Mouse (Mus musculus) neural tube, embryonic 12.5 days (tissue): ENCODE results near the gene Ifna6. TPM values are rescaled to one million over a fixed set of nuclear protein-coding genes. Genes with fewer than 3 reads are reported as not detected.
"Not testable (repeated sequence)": the region's sequence is repeated elsewhere in the genome, so short reads cannot be mapped to it uniquely, and the experiment has no call there.

Experiments used
- ATAC-seq: fragments of 200-750 bp; cut with Nextera tagmentation; 2 replicates; pipeline ENCODE4 v1.8.0; 2017; ENCODE audit warnings: low read depth, mild to moderate bottlenecking, moderate TSS enrichment, moderate library complexity; ENCODE audit not compliant: low FRiP score
- H3K27ac ChIP-seq: fragments of 300-500 bp; sonication (generic); 2 replicates; pipeline ENCODE4 v1.5.1; 2016
- H3K27me3 ChIP-seq: fragments of 300-500 bp; sonication (generic); replicated peaks from 2 replicates; pipeline ENCODE4 v1.6.1; 2016; ENCODE audit warnings: mild to moderate bottlenecking
- H3K36me3 ChIP-seq: fragments of 300-500 bp; sonication (generic); 2 replicates; pipeline ENCODE4 v1.6.1; 2016; ENCODE audit warnings: mild to moderate bottlenecking
- H3K4me1 ChIP-seq: fragments of 300-500 bp; sonication (generic); 2 replicates; pipeline ENCODE4 v1.6.1; 2016
- H3K4me2 ChIP-seq: fragments of 300-500 bp; sonication (generic); replicated peaks from 2 replicates; pipeline ENCODE4 v1.6.1; 2016; ENCODE audit warnings: mild to moderate bottlenecking
- H3K4me3 ChIP-seq: fragments of 300-500 bp; sonication (generic); 2 replicates; pipeline ENCODE4 v1.5.1; 2016
- H3K9ac ChIP-seq: fragments of 300-500 bp; sonication (generic); 2 replicates; pipeline ENCODE4 v1.6.1; 2016; ENCODE audit warnings: mild to moderate bottlenecking
- H3K9me3 ChIP-seq: fragments of 300-500 bp; sonication (generic); 2 replicates; pipeline ENCODE4 v1.6.1; 2016; ENCODE audit warnings: mild to moderate bottlenecking
- WGBS: fragments of 180-500 bp; shearing (Covaris S2); methylation state at CpG from one replicate; pipeline ENCODE4 v1.1.7; 2016; 5-methylcytosine and 5-hydroxymethylcytosine counted together
- polyA plus RNA-seq: library from polyadenylated mRNA; unstranded; fragments of >200 nt; fragmentation: Nextera tagmentation; extraction: Ambion mirVana; gene quantifications from 2 replicates; pipeline ENCODE4 v1.2.1, GENCODE M21; 2016

Ifna6 gene
- polyA plus RNA-seq, 1 experiment from 2014 or later: not detected

DNA sequence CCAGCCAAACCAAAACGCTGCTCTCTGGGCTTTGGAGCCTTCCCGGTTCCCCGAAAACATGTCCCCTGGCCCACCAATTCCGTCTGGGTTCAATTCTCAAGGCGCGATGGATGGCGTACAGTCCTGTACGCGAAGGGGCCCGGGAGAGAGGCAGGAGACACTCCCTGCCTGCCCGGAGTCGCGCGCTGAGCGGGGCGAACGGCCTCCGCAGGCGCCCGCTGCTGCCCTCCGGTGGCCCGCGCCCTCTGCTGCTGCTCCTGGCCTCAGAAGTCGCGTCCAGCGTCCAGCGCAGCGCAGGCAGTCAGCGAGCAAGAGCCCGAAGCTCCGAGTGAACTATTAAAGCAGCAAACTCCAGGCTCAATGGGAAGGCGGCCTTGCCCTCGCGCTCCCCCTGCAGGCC lies 21.5 kb upstream of the Ifna6 start:
- not testable (repeated sequence) for H3K9me3 ChIP-seq, ATAC-seq, H3K27ac ChIP-seq, H3K27me3 ChIP-seq, H3K4me1 ChIP-seq, H3K9ac ChIP-seq, H3K36me3 ChIP-seq, H3K4me3 ChIP-seq
- WGBS: 0% methylated on average over 6 of the region's 34 CpGs
- H3K4me2 ChIP-seq: peak overlapping the region; percentile 46

DNA sequence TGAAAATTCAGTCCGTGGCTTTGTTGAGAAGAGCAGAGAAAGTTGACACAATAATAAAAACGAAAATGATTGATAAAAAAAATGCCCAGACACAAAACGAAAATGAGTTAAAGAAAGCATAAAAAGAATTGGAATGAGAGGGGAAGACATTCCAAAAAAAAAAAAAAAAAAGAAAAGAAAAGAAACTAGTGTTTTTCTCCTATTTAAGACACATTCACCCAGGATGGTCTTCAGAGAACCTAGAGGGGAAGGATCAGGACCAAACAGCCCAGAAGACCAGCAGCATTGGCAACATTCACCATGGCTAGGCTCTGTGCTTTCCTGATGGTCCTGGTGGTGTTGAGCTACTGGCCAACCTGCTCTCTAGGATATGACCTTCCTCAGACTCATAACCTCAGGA lies 11.3 kb upstream of the Ifna6 start, which contains the start of gene Ifna7:
Gene Ifna7 (plus strand): TSS at position 301 of the 400 bp plus-strand sequence.
- no peak for ATAC-seq
- H3K9me3 ChIP-seq: no peaks in the 10 kb centered on the region

DNA sequence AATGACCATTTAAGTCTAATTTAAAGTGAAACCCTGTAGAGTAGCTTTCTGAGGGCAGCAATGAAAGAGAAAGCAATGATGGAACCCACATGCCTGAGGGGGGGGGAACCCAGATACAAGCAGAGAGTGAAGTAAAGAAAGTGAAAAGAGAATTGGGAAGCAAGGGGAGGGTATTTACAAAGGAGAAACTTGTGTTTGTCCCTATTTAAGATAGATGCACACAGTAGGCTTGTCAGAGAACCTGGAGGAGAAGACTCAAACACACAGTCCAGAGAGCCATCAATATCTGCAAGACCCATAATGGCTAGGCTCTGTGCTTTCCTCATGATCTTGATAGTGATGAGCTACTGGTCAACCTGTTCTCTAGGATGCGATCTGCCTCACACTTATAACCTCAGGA lies 7.6 kb upstream of the Ifna6 start, which contains the start of gene Ifna11:
Gene Ifna11 (plus strand): TSS at position 301 of the 400 bp plus-strand sequence.
- Histone ChIP-seq H3K4me3 (no peak within 1 kb of the TSS), H3K27ac (no peak within 1 kb of the TSS), H3K9ac (no peak within 1 kb of the TSS), H3K9me3 (no peaks in the 10 kb centered on the region), H3K27me3 (no peaks in the 10 kb centered on the region), H3K4me1 (no peaks in the 10 kb centered on the region), H3K36me3 (no peaks in the 10 kb centered on the region), H3K4me2 (no peak within 1 kb of the TSS)
- WGBS: 83% methylated on average over 1 of the region's 1 CpGs
- ATAC-seq: no peak

More for the DNA sequence above, 11.3 kb upstream of the Ifna6 start, which contains the start of gene Ifna7:
- Histone ChIP-seq H3K4me3 (no peak within 1 kb of the TSS), H3K27ac (no peak within 1 kb of the TSS), H3K4me2 (no peak within 1 kb of the TSS), H3K9ac (no peak within 1 kb of the TSS), H3K27me3 (no peaks in the 10 kb centered on the region), H3K36me3 (no peaks in the 10 kb centered on the region), H3K4me1 (no peaks in the 10 kb centered on the region)
- 68% methylated on average over 3 of the region's 3 CpGs for WGBS

DNA sequence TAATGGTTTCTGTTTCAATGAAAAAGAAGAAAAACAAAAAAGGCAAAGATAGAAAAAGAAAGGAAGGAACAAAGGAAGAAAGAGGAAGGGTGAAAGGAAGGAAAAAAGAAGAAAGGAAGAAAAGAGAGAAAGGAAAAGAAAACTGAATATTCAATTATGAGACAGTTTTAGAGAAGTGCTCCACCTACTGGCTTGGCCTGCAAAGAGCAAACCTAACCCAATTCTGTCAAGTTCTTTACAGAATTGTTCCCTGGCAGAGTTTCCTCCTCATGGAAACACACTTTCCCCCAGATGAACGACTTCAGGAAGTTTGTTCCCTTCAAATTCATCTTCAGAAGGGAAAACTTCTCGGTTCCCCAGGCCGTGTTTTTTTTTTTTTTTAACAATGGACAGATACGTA lies 4.2 kb upstream of the Ifna6 start:
- no peak overlapping the region for H3K4me2 ChIP-seq
- H3K4me1 ChIP-seq: no peaks in the 10 kb centered on the region
- no peak overlapping the region for H3K9ac ChIP-seq
- H3K36me3 ChIP-seq: no peaks in the 10 kb centered on the region
- H3K4me3 ChIP-seq: no peak overlapping the region
- no peaks in the 10 kb centered on the region for H3K9me3 ChIP-seq
- H3K27ac ChIP-seq: no peak overlapping the region
- no peaks in the 10 kb centered on the region for H3K27me3 ChIP-seq
- 27% methylated on average over 4 of the region's 4 CpGs for WGBS
- ATAC-seq: no peak

DNA sequence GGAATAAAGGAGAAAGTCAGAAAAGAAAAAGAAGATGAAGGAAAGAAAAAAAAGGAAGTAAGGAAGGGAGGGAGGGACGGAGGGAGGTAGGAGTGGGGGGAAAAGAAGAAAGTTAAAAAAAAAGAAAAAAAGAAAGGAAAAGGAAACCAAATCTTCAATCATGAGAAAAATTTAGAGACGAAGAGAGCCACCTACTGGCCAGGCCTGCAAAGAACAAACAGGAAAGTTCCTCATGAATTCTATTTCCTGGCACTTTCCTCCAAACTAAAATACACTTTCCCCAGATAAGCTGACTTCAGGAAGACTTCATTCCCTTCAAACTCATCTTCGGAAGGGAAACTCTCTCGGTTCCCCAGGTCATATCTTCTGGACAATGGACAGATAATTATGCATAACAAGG lies 3.3 kb downstream of the Ifna6 start:
- Histone ChIP-seq H3K4me2 (no peak overlapping the region), H3K9ac (no peak overlapping the region), H3K27ac (no peak overlapping the region), H3K4me1 (no peaks in the 10 kb centered on the region), H3K27me3 (no peaks in the 10 kb centered on the region), H3K9me3 (no peaks in the 10 kb centered on the region), H3K36me3 (no peaks in the 10 kb centered on the region), H3K4me3 (no peak overlapping the region)
- WGBS: 33% methylated on average over 4 of the region's 4 CpGs
- ATAC-seq: no peak

DNA sequence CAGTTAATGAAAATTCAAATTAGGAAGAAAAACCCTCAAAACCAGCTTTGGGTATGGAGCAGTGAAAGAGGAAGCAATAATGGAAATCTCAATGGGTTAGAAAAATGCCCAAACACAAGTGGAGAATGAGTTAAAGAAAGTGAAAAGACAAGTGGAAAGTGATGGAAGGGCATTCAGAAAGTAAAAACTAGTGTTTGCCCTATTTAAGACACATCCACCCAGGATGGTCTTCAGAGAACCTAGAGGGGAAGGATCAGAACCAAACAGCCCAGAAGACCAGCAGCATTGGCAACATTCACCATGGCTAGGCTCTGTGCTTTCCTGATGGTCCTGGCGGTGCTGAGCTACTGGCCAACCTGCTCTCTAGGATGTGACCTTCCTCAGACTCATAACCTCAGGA lies 8.0 kb downstream of the Ifna6 start, which contains the start of gene Ifna5:
Gene Ifna5 (plus strand): TSS at position 301 of the 400 bp plus-strand sequence.
- not testable (repeated sequence) for H3K9ac ChIP-seq

DNA sequence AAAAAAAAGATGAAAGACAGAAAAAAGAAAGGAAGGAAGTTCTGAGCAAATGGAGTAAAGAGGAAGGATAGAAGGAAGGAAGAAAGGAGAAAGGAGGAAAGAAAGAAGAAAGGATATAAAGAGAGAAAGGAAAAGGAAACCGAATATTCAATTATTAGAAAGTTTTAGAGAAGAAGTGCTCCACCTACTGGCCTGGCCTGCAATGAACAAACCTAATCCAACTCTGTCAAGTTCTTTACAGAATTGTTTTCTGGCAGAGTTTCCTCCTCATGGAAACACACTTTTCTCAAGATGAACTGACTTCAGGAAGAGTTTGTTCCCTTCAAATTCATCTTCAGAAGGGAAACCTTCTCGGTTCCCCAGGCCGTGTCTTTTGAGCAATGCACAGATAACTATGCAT lies 11.6 kb downstream of the Ifna6 start:
- no peaks in the 10 kb centered on the region for H3K9me3 ChIP-seq
- 45% methylated on average over 3 of the region's 3 CpGs for WGBS
- no peaks in the 10 kb centered on the region for H3K4me1 ChIP-seq
- no peaks in the 10 kb centered on the region for H3K36me3 ChIP-seq
- no peaks in the 10 kb centered on the region for H3K27me3 ChIP-seq
- no peak overlapping the region for H3K4me2 ChIP-seq
- H3K27ac ChIP-seq: no peak overlapping the region
- ATAC-seq: no peak
- no peak overlapping the region for H3K9ac ChIP-seq
- no peak overlapping the region for H3K4me3 ChIP-seq

More for the DNA sequence above, 8.0 kb downstream of the Ifna6 start, which contains the start of gene Ifna5:
- H3K27ac ChIP-seq, H3K4me3 ChIP-seq, H3K36me3 ChIP-seq, ATAC-seq, H3K27me3 ChIP-seq, H3K4me1 ChIP-seq, H3K9me3 ChIP-seq, H3K4me2 ChIP-seq: not testable (repeated sequence)
- 92% methylated on average over 1 of the region's 1 CpGs for WGBS

DNA sequence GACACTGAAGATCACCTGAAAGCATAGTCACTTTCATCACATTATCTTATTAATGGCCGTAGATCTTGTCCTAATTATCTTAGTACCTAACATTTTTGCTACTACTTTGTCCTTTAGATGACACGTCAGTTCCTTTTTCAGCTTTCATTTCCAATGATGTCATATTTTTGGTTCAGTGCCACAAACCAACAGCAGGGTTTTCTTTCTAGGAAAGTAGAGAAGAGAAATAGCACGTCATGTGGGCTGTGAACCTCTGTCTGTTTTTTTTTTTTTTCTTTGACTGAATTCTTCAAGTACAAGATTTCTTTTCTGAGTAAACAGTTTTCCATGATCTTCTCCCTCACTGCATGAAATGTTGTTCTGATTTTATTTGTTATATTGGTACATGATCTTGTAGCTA lies 12.8 kb downstream of the Ifna6 start:
- ATAC-seq: no peak
- no peaks in the 10 kb centered on the region for H3K36me3 ChIP-seq
- 86% methylated on average over 3 of the region's 3 CpGs for WGBS
- H3K9me3 ChIP-seq: no peaks in the 10 kb centered on the region
- no peak overlapping the region for H3K9ac ChIP-seq
- H3K4me1 ChIP-seq: no peaks in the 10 kb centered on the region
- no peaks in the 10 kb centered on the region for H3K27me3 ChIP-seq
- no peak overlapping the region for H3K27ac ChIP-seq
- no peak overlapping the region for H3K4me3 ChIP-seq
- no peak overlapping the region for H3K4me2 ChIP-seq

DNA sequence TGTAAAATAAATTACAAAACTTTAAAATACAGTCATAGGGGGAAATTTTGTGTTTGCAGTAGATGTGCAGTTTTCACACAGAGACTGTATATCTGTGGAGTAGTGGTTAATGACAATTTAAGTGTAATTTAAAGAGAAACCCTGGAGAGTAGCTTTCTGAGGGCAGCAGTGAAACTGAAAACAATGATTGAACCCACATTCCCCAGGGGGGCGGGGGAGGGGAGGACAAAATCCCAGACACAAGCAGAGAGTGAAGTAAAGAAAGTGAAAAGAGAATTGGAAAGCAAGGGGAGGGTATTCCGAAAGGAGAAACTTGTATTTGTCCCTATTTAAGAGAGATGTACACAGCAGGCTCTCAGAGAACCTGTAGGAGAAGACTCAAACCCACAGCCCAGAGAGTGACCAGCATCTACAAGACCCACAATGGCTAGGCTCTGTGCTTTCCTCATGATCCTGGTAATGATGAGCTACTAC lies 14.3 kb downstream of the Ifna6 start, which contains the start of gene Ifna4:
Gene Ifna4 (plus strand): TSS at position 424 of the 474 bp plus-strand sequence.
- 54% methylated on average over 2 of the region's 2 CpGs for WGBS
- no peak within 1 kb of the TSS for H3K27ac ChIP-seq
- no peaks in the 10 kb centered on the region for H3K4me1 ChIP-seq
- no peak within 1 kb of the TSS for H3K9ac ChIP-seq
- no peaks in the 10 kb centered on the region for H3K9me3 ChIP-seq
- H3K4me2 ChIP-seq: no peak within 1 kb of the TSS
- no peak within 1 kb of the TSS for H3K4me3 ChIP-seq
- H3K36me3 ChIP-seq: no peaks in the 10 kb centered on the region
- no peak for ATAC-seq
- no peaks in the 10 kb centered on the region for H3K27me3 ChIP-seq

DNA sequence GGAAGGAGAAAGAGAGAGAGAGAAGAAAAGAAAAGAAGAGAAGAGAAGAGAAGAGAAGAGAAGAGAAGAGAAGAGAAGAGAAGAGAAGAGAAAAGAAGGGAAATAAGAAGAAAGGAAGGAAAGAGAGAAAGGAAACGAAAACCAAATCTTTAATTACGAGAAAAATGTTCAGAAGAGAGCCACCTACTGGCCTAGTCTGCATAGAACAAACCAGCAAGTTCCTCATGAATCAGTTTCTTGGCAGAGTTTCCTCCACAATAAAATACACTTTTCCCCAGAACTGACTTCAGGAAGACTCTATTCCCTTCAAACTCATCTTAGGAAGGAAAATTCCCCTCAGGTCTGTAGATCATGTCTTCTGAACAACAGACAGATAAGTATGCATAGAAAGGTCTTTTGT lies 18.1 kb downstream of the Ifna6 start:
- no peak overlapping the region for H3K9ac ChIP-seq
- ATAC-seq: no peak
- H3K4me1 ChIP-seq: no peaks in the 10 kb centered on the region
- no peak overlapping the region for H3K4me2 ChIP-seq
- no peaks in the 10 kb centered on the region for H3K9me3 ChIP-seq
- H3K27ac ChIP-seq: no peak overlapping the region
- H3K27me3 ChIP-seq: no peaks in the 10 kb centered on the region
- H3K36me3 ChIP-seq: no peaks in the 10 kb centered on the region
- H3K4me3 ChIP-seq: no peak overlapping the region
- 59% methylated on average over 2 of the region's 2 CpGs for WGBS

DNA sequence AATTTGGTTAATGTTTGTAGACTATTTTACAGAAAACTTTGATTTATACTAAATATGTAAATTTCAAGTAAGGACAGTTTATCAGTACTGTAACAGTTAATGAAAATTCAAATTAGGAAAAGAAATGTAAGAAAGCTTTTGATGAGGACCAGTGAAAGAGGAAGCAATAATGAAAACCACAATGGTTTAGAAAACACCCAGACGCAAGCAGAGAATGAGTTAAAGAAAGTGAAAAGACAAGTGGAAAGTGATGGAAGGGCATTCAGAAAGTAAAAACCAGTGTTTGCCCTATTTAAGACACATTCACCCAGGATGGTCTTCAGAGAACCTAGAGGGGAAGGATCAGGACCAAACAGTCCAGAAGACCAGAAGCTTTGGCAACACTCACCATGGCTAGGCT lies 22.5 kb downstream of the Ifna6 start, which contains the start of gene Ifna1:
Gene Ifna1 (plus strand): TSS at position 390 of the 400 bp plus-strand sequence.
- WGBS: 90% methylated on average over 1 of the region's 1 CpGs
- Histone ChIP-seq H3K9me3 (no peaks in the 10 kb centered on the region), H3K4me1 (0 out of 2 replicates have a peak, but pooled peaks cover 5% of the 10 kb centered on the region), H3K27ac (no peak within 1 kb of the TSS), H3K36me3 (no peaks in the 10 kb centered on the region), H3K27me3 (no peaks in the 10 kb centered on the region), H3K4me3 (no peak within 1 kb of the TSS), H3K9ac (no peak within 1 kb of the TSS), H3K4me2 (no peak within 1 kb of the TSS)
- no peak for ATAC-seq

DNA sequence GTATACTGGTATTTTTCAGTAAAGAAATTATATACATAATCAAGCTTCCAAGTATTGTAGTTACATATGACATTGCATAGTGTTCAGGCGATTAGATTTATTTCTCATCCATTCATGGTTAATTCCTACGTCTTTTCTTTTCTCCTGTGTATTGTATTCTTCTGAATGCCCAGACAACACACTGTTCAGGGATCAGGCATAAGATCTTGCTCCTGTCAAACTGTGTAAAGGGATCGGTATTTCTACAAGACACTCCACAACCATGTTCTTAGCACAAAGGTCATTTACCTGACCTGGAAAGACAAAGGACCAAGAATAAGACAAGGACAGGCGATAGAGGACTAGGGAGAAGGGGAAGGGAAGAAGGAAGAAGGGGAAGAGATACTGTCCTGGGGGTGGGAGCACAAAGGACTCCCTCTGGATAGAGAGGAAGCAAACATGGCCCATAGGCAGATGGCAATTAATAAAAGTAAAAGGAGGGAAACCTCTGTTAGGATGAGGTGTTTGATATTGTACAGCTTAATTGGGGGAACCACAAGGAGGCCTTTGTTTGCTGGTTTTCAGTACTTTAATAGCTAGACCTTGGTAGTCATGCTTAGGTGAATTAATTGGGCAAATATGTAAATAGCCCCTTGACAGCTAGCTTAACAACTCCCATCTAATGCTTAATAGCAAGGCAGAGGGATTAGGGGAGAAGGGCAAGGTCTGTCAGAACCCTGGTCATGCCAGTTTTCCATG lies 24.0 kb downstream of the Ifna6 start:
- H3K9me3 ChIP-seq: no peaks in the 10 kb centered on the region
- H3K4me3 ChIP-seq: no peak overlapping the region
- no peak for ATAC-seq
- H3K9ac ChIP-seq: no peak overlapping the region
- H3K4me1 ChIP-seq: 0 out of 2 replicates have a peak, but pooled peaks cover 5% of the 10 kb centered on the region
- H3K27me3 ChIP-seq: no peaks in the 10 kb centered on the region
- H3K4me2 ChIP-seq: no peak overlapping the region
- H3K27ac ChIP-seq: no peak overlapping the region
- 46% methylated on average over 4 of the region's 4 CpGs for WGBS
- no peaks in the 10 kb centered on the region for H3K36me3 ChIP-seq

DNA sequence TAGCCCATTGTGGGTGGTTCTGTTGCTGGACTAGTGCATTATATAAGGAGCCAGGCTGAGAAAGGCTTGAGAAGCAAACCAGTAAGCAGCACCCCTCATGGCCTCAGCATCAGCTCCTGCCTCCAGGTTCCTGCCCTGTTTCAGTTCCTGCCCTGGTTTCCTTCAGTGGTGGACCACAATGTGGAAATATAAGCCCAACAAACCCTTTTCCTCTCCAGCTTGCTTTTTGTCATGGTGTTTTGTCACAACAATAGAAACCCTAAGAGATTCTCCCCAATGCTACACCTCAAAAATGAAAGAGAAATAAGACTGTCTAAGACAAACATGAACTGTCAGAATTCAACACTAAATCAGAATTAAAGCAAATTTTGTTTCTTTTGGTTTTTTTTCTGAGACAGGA lies 32.0 kb downstream of the Ifna6 start:
- no peak overlapping the region for H3K4me2 ChIP-seq
- ATAC-seq: no peak
- H3K9ac ChIP-seq: no peak overlapping the region
- H3K4me3 ChIP-seq: no peak overlapping the region
- H3K4me1 ChIP-seq: no peaks in the 10 kb centered on the region
- peaks cover 1% of the 10 kb centered on the region; the same call in 1 of the 2 replicates for H3K27me3 ChIP-seq
- no peaks in the 10 kb centered on the region for H3K36me3 ChIP-seq
- no peak overlapping the region for H3K27ac ChIP-seq
- H3K9me3 ChIP-seq: no peaks in the 10 kb centered on the region
